Mouse (Mus musculus): ENCODE results near the gene Flad1. TPM values are rescaled to one million over a fixed set of nuclear protein-coding genes. Genes with fewer than 3 reads are reported as not detected.
A peak's percentile ranks its signal among the peaks of the same experiment; 100 is the strongest.
"Not testable (repeated sequence)": the region's sequence is repeated elsewhere in the genome, so short reads cannot be mapped to it uniquely, and the experiment has no call there.

Gene Flad1
- polyA plus RNA-seq, 1 experiment from 2014 or later, result 23.1 TPM

GRCm38 (mm10) chr3:89440691-89441090 lies 29.0 kb upstream of the Flad1 start:
- peaks cover 12% of the 10 kb centered on the region for H3K4me1 ChIP-seq
- H3K4me2 ChIP-seq, result no peak overlapping the region
- WGBS, result 84% methylated on average over 2 of the region's 2 CpGs
- H3K27ac ChIP-seq, result no peak overlapping the region
- no peaks in the 10 kb centered on the region for H3K36me3 ChIP-seq
- no peaks in the 10 kb centered on the region for H3K9me3 ChIP-seq
- no peak for ATAC-seq (ENCODE audit: borderline replicate concordance, extremely low read depth, low FRiP score, low TSS enrichment)
- H3K27me3 ChIP-seq, result no peaks in the 10 kb centered on the region
- no peak overlapping the region for H3K4me3 ChIP-seq
- H3K9ac ChIP-seq, result no peak overlapping the region

DNA sequence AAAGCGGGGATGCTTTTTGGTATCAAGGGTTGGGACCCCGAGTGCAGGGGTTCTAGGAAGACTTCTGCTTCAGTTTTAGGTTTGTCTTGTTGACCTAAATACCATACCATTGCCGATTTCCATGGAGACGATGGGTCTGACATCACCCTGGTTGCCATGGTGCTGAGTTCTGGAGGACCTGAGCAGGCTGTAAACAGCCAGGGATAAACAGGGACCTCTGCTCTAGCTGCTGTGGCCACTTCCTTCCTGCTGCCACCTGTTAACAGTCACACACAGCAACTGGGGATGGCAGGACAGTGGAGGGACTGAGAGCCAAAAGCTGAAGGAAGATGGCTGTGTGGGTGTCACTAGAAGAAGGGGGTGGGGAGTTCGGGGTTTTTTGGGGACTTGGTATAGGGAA lies 25.6 kb upstream of the Flad1 start:
- no peaks in the 10 kb centered on the region for H3K9me3 ChIP-seq
- H3K27me3 ChIP-seq, result no peaks in the 10 kb centered on the region
- H3K27ac ChIP-seq, result peak overlapping the region; percentile 39
- no peak for ATAC-seq (ENCODE audit: borderline replicate concordance, extremely low read depth, low FRiP score, low TSS enrichment)
- H3K4me3 ChIP-seq, result peak overlapping the region; percentile 45
- H3K9ac ChIP-seq, result peak overlapping the region; percentile 42
- H3K4me1 ChIP-seq, result peaks cover 12% of the 10 kb centered on the region
- H3K4me2 ChIP-seq, result peak overlapping the region; percentile 63
- peaks cover 23% of the 10 kb centered on the region for H3K36me3 ChIP-seq
- 31% methylated on average over 5 of the region's 5 CpGs for WGBS

GRCm38 (mm10) chr3:89436176-89437113 lies 24.8 kb upstream of the Flad1 start, which contains the start of gene Pbxip1:
Gene Pbxip1 (plus strand): TSS chr3:89436706.
- peaks cover 16% of the 10 kb centered on the region for H3K4me1 ChIP-seq
- 6% methylated on average over 16 of the region's 16 CpGs for WGBS

DNA sequence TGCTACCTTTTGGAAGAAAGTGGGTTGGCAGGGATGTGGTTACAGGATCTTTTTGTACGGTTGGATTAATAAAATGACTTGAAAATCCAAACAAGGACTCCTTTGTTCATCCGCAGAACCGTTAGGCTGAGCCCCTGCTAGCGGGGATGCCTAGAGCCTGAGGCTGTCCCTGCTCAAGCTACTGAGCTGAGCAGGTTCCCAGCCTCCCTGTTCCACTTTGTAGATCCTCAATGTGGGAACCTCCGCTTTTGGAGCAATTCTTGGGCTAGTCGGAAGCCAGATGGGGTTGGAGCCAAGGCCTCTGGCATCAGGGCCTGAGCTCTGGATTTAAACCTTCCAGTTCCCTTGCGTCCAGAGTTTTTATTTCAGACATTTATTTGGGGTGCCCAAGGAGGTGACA lies 23.4 kb upstream of the Flad1 start:
- Histone ChIP-seq H3K4me3 (no peak overlapping the region), H3K4me2 (no peak overlapping the region), H3K4me1 (peaks cover 23% of the 10 kb centered on the region), H3K27me3 (no peaks in the 10 kb centered on the region), H3K27ac (no peak overlapping the region), H3K36me3 (peaks cover 26% of the 10 kb centered on the region), H3K9ac (no peak overlapping the region), H3K9me3 (no peaks in the 10 kb centered on the region)
- ATAC-seq (ENCODE audit: borderline replicate concordance, extremely low read depth, low FRiP score, low TSS enrichment), result no peak
- 78% methylated on average over 7 of the region's 7 CpGs for WGBS

More at GRCm38 (mm10) chr3:89436176-89437113, 24.8 kb upstream of the Flad1 start, which contains the start of gene Pbxip1:
- Histone ChIP-seq H3K4me2 (peak within 1 kb of the TSS; percentile 63), H3K4me3 (peak within 1 kb of the TSS; percentile 45), H3K27ac (peak within 1 kb of the TSS; percentile 39), H3K27me3 (no peaks in the 10 kb centered on the region), H3K9ac (peak within 1 kb of the TSS; percentile 42), H3K9me3 (no peaks in the 10 kb centered on the region), H3K36me3 (peaks cover 26% of the 10 kb centered on the region)
- ATAC-seq (ENCODE audit: borderline replicate concordance, extremely low read depth, low FRiP score, low TSS enrichment), result peak; percentile 83; the same call in 1 of the 2 replicates

DNA sequence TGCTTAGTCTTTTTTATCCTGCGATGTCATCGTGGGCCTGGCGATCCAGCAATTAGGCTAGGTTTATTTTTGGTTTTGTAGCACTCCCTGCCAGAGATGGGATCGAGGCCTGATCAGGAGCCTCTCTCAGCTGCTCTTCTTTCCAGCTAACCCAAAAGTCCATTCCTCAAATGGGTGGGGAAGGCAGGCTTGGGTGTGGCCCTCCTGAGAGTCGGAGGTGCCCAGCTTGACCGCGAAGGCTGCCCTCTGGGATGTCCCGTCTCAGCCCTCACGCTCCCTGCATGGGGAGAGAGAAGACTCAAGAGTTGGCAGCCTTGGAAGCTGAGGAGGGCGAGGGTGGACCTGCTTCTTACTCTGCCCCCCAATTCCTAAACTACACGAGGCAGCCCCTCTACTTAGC lies 22.9 kb upstream of the Flad1 start:
- Histone ChIP-seq H3K27ac (no peak overlapping the region), H3K4me2 (no peak overlapping the region), H3K4me3 (no peak overlapping the region), H3K36me3 (peaks cover 26% of the 10 kb centered on the region), H3K27me3 (no peaks in the 10 kb centered on the region), H3K9me3 (no peaks in the 10 kb centered on the region), H3K4me1 (peaks cover 23% of the 10 kb centered on the region), H3K9ac (no peak overlapping the region)
- ATAC-seq (ENCODE audit: borderline replicate concordance, extremely low read depth, low FRiP score, low TSS enrichment), result no peak
- 83% methylated on average over 11 of the region's 11 CpGs for WGBS

GRCm38 (mm10) chr3:89432606-89433005 lies 20.9 kb upstream of the Flad1 start:
- H3K4me2 ChIP-seq, result no peak overlapping the region
- WGBS, result 90% methylated on average over 8 of the region's 8 CpGs
- ATAC-seq (ENCODE audit: borderline replicate concordance, extremely low read depth, low FRiP score, low TSS enrichment), result no peak
- no peaks in the 10 kb centered on the region for H3K9me3 ChIP-seq
- peaks cover 23% of the 10 kb centered on the region for H3K4me1 ChIP-seq
- no peak overlapping the region for H3K27ac ChIP-seq
- H3K4me3 ChIP-seq, result no peak overlapping the region
- H3K9ac ChIP-seq, result no peak overlapping the region
- peaks cover 33% of the 10 kb centered on the region for H3K36me3 ChIP-seq
- H3K27me3 ChIP-seq, result no peaks in the 10 kb centered on the region

DNA sequence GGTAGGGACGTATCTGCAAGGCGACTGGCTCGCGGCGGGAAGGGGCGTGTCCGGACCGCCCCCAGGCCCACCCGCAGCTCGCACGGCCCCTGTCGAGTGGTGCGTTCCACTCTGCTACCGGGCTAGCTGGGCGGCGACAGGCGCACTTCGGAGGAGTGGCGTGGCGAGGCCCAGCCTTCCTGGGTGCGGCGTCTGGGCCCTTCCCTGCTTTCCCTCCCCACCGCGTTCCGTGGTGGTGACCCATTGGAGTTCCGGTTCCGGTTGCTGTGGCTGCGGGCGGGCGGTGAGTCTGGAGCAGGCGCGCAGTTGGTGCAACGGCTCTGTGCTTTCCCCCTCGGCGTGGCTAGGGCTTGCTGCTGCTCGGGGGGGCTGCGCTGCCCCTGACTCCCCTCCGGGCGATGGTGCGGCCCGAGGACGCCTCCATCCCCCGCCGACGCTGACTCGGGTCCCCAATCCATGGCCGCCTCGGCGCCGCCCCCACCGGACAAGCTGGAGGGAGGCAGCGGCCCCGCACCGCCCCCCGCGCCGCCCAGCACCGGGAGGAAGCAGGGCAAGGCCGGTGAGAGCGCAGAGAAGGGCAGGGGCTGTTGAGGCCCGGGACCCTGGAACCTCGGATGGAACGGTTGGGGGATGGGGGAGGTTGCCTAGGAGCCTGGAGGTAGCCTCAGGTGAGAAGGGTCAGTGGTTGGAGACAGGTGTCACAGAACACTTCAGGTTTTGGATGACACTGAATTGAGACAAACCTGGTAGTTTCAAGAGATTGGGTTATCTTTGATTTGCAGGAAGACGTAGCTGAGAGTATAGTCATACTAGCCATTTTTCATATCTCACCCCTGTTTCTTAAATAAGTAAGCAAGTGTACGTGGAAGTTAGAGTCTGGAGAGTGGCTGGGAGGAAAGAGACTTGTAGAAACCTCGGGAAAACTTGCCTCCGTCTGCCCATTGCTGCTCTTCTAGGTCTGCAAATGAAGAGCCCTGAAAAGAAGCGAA lies 18.8 kb upstream of the Flad1 start, which contains the start of gene Pygo2:
Gene Pygo2 (plus strand): TSS at position 44 of the 989 bp plus-strand sequence.
- no peaks in the 10 kb centered on the region for H3K9me3 ChIP-seq
- peaks cover 55% of the 10 kb centered on the region for H3K36me3 ChIP-seq
- peak; percentile 98 for ATAC-seq (ENCODE audit: borderline replicate concordance, extremely low read depth, low FRiP score, low TSS enrichment)
- H3K4me3 ChIP-seq, result peak within 1 kb of the TSS; percentile 65
- 1% methylated on average over 59 of the region's 68 CpGs for WGBS
- peak within 1 kb of the TSS; percentile 69 for H3K4me2 ChIP-seq
- peaks cover 11% of the 10 kb centered on the region for H3K4me1 ChIP-seq
- H3K9ac ChIP-seq, result peak within 1 kb of the TSS; percentile 87
- no peaks in the 10 kb centered on the region for H3K27me3 ChIP-seq
- peak within 1 kb of the TSS; percentile 87 for H3K27ac ChIP-seq

DNA sequence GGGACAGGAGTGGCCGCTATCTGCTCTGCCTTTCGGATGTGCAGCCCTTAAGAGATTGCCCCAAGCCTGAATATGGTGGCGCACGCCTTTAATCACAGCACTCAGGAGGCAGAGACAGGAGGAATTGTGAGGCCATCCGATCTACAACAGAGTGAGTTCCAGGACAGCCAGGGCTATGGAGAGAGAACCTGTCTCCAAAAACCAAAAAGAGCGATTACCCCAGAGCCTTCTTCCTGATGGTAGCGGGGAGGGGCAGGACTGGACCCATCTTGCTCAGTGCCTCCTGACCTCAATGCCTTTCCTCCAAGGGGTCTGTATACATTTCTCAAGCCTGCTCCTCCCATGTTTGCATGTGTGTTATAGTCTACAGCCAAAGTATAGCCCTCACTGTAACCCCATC lies 17.4 kb upstream of the Flad1 start:
- not testable (repeated sequence) for H3K4me2 ChIP-seq; H3K9ac ChIP-seq; ATAC-seq (ENCODE audit: borderline replicate concordance, extremely low read depth, low FRiP score, low TSS enrichment); H3K27me3 ChIP-seq; H3K4me3 ChIP-seq; H3K9me3 ChIP-seq; H3K27ac ChIP-seq
- WGBS, result 83% methylated on average over 7 of the region's 7 CpGs
- Histone ChIP-seq H3K4me1 (peaks cover 11% of the 10 kb centered on the region), H3K36me3 (peaks cover 63% of the 10 kb centered on the region)

DNA sequence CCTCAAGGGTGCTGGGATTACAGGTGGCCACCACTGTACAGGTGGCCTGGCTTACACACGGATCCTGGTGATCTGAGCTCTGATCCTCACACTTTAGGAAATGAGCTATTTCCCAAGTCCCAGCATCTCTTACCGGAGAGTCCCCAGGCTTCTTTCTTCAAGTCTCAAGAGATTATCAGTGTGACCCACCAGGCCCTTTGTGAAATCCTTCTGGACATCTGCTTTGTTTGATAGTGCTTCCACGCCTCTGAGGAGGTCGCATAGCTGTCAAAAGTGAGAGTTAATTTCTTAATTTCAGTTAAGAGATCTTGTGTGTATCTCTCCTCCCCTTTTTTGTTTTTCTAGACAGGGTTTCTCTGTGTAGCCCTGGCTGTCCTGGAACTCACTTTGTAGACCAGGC lies 14.2 kb upstream of the Flad1 start:
- Histone ChIP-seq H3K4me3 (no peak overlapping the region), H3K4me2 (no peak overlapping the region), H3K27me3 (no peaks in the 10 kb centered on the region), H3K9me3 (no peaks in the 10 kb centered on the region), H3K36me3 (peaks cover 51% of the 10 kb centered on the region), H3K27ac (no peak overlapping the region), H3K4me1 (peaks cover 26% of the 10 kb centered on the region), H3K9ac (no peak overlapping the region)
- no peak for ATAC-seq (ENCODE audit: borderline replicate concordance, extremely low read depth, low FRiP score, low TSS enrichment)
- WGBS, result 85% methylated on average over 4 of the region's 4 CpGs

- H3K27ac ChIP-seq, result no peak overlapping the region
- no peaks in the 10 kb centered on the region for H3K27me3 ChIP-seq
- H3K9ac ChIP-seq, result no peak overlapping the region
- H3K9me3 ChIP-seq, result no peaks in the 10 kb centered on the region
- WGBS, result 79% methylated on average over 5 of the region's 5 CpGs
- H3K36me3 ChIP-seq, result peaks cover 51% of the 10 kb centered on the region
- no peak overlapping the region for H3K4me2 ChIP-seq
- ATAC-seq (ENCODE audit: borderline replicate concordance, extremely low read depth, low FRiP score, low TSS enrichment), result no peak
- peaks cover 32% of the 10 kb centered on the region for H3K4me1 ChIP-seq
- no peak overlapping the region for H3K4me3 ChIP-seq
These were observed 13.5 kb upstream of the Flad1 start for GRCm38 (mm10) chr3:89425141-89425525.

- 78% methylated on average over 5 of the region's 5 CpGs for WGBS
- Histone ChIP-seq H3K27me3 (no peaks in the 10 kb centered on the region), H3K4me3 (no peak overlapping the region), H3K9ac (no peak overlapping the region), H3K4me2 (no peak overlapping the region), H3K36me3 (peaks cover 51% of the 10 kb centered on the region), H3K9me3 (no peaks in the 10 kb centered on the region), H3K4me1 (peaks cover 34% of the 10 kb centered on the region), H3K27ac (no peak overlapping the region)
- ATAC-seq (ENCODE audit: borderline replicate concordance, extremely low read depth, low FRiP score, low TSS enrichment), result no peak
These were observed 12.9 kb upstream of the Flad1 start for GRCm38 (mm10) chr3:89424416-89425140.

Data from lung, embryonic 15.5 days (tissue).